Mouse (Mus musculus) hindbrain, embryonic 16.5 days (tissue): ENCODE results near the gene Kcne1. TPM values are rescaled to one million over a fixed set of nuclear protein-coding genes. Genes with fewer than 3 reads are reported as not detected.

Experiments used
- ATAC-seq: fragments of 200-750 bp; cut with Nextera tagmentation; 2 replicates; pipeline ENCODE4 v1.8.0; 2017; ENCODE audit warnings: moderate TSS enrichment, moderate library complexity
- H3K27ac ChIP-seq: fragments of 300-500 bp; sonication (generic); 2 replicates; pipeline ENCODE4 v1.5.1; 2014; ENCODE audit warnings: low read depth, mild to moderate bottlenecking, control low read depth, low read length, moderate library complexity
- H3K27me3 ChIP-seq: fragments of 300-500 bp; sonication (generic); replicated peaks from 2 replicates; pipeline ENCODE4 v1.6.1; 2014; ENCODE audit warnings: low read length; ENCODE audit not compliant: control insufficient read depth, insufficient read depth
- H3K36me3 ChIP-seq: fragments of 300-500 bp; sonication (generic); 2 replicates; pipeline ENCODE4 v1.6.1; 2014; ENCODE audit warnings: mild to moderate bottlenecking, low read length, moderate library complexity, mixed read lengths; ENCODE audit not compliant: control insufficient read depth, insufficient read depth
- H3K4me1 ChIP-seq: fragments of 300-500 bp; sonication (generic); 2 replicates; pipeline ENCODE4 v1.6.1; 2014; ENCODE audit warnings: low read depth, low read length; ENCODE audit not compliant: control insufficient read depth, insufficient read depth
- H3K4me2 ChIP-seq: fragments of 300-500 bp; sonication (generic); 2 replicates; pipeline ENCODE4 v1.6.1; 2014; ENCODE audit warnings: mild to moderate bottlenecking, low read length, control low read depth, moderate library complexity
- H3K4me3 ChIP-seq: fragments of 300-500 bp; sonication (generic); 2 replicates; pipeline ENCODE4 v1.5.1; 2014; ENCODE audit warnings: mild to moderate bottlenecking, low read length, control low read depth, moderate library complexity
- H3K9ac ChIP-seq: fragments of 300-500 bp; sonication (generic); 2 replicates; pipeline ENCODE4 v1.6.1; 2014; ENCODE audit warnings: low read depth, mild to moderate bottlenecking, control low read depth, low read length, moderate library complexity
- H3K9me3 ChIP-seq: fragments of 300-500 bp; sonication (generic); 2 replicates; pipeline ENCODE4 v1.6.1; 2014; ENCODE audit warnings: mild to moderate bottlenecking, low read length, moderate library complexity; ENCODE audit not compliant: control insufficient read depth
- WGBS: fragments of 180-500 bp; shearing (Covaris S2); extraction: QIAGEN DNeasy Blood & Tissue Kit; methylation state at CpG from one replicate; pipeline ENCODE4 v1.1.7; 2014; 5-methylcytosine and 5-hydroxymethylcytosine counted together
- polyA plus RNA-seq: library from polyadenylated mRNA; unstranded; fragments of >200 nt; fragmentation: Nextera tagmentation; extraction: Ambion mirVana; gene quantifications from 2 replicates; pipeline ENCODE4 v1.2.1, GENCODE M21; 2015

The Kcne1 gene
- polyA plus RNA-seq, 1 experiment from 2014 or later: 0.28 TPM

GRCm38 (mm10) chr16:92348941-92349340 is 10.3 kb downstream of the Kcne1 start:
- H3K4me2 ChIP-seq: peak overlapping the region; percentile 25
- H3K9me3 ChIP-seq: no peaks in the 10 kb centered on the region
- H3K27ac ChIP-seq: no peak overlapping the region
- 64% methylated on average over 12 of the region's 12 CpGs for WGBS
- H3K4me3 ChIP-seq: no peak overlapping the region
- H3K27me3 ChIP-seq: no peaks in the 10 kb centered on the region
- peaks cover 5% of the 10 kb centered on the region for H3K4me1 ChIP-seq
- ATAC-seq: peak; percentile 84
- no peaks in the 10 kb centered on the region for H3K36me3 ChIP-seq
- no peak overlapping the region; the same call in 1 of the 2 replicates for H3K9ac ChIP-seq

- Histone ChIP-seq H3K9ac (no peak overlapping the region), H3K36me3 (no peaks in the 10 kb centered on the region), H3K27me3 (no peaks in the 10 kb centered on the region), H3K9me3 (no peaks in the 10 kb centered on the region), H3K4me3 (no peak overlapping the region), H3K4me1 (peaks cover 5% of the 10 kb centered on the region), H3K4me2 (no peak overlapping the region), H3K27ac (no peak overlapping the region)
- 0 out of 2 replicates have a peak, but pooled peaks have one; percentile 72 for ATAC-seq
- 42% methylated on average over 13 of the region's 13 CpGs for WGBS
Observed at GRCm38 (mm10) chr16:92346297-92346916, 12.9 kb downstream of the Kcne1 start.

GRCm38 (mm10) chr16:92345177-92345576 is 14.1 kb downstream of the Kcne1 start:
- Histone ChIP-seq H3K9me3 (no peaks in the 10 kb centered on the region), H3K36me3 (no peaks in the 10 kb centered on the region), H3K4me2 (no peak overlapping the region), H3K9ac (no peak overlapping the region), H3K27me3 (no peaks in the 10 kb centered on the region), H3K4me3 (no peak overlapping the region), H3K4me1 (peaks cover 9% of the 10 kb centered on the region), H3K27ac (no peak overlapping the region)
- no peak for ATAC-seq
- WGBS: 71% methylated on average over 11 of the region's 11 CpGs

- Histone ChIP-seq H3K27ac (no peak overlapping the region), H3K9me3 (no peaks in the 10 kb centered on the region), H3K36me3 (no peaks in the 10 kb centered on the region), H3K9ac (peak overlapping the region; percentile 50), H3K4me2 (peak overlapping the region; percentile 56), H3K27me3 (no peaks in the 10 kb centered on the region), H3K4me1 (peaks cover 4% of the 10 kb centered on the region), H3K4me3 (peak overlapping the region; percentile 29)
- WGBS: 26% methylated on average over 27 of the region's 27 CpGs
- peak; percentile 79 for ATAC-seq
Observed at GRCm38 (mm10) chr16:92340612-92341511, 18.4 kb downstream of the Kcne1 start.

- peak; percentile 48; the same call in 1 of the 2 replicates for ATAC-seq
- H3K27me3 ChIP-seq: no peaks in the 10 kb centered on the region
- no peak overlapping the region for H3K4me3 ChIP-seq
- no peaks in the 10 kb centered on the region for H3K36me3 ChIP-seq
- WGBS: 5% methylated on average over 9 of the region's 9 CpGs
- H3K9me3 ChIP-seq: no peaks in the 10 kb centered on the region
- H3K9ac ChIP-seq: no peak overlapping the region
- H3K4me2 ChIP-seq: peak overlapping the region; percentile 25; the same call in 1 of the 2 replicates
- H3K27ac ChIP-seq: no peak overlapping the region
- H3K4me1 ChIP-seq: peaks cover 3% of the 10 kb centered on the region
Observed at GRCm38 (mm10) chr16:92336280-92336679, 23.0 kb downstream of the Kcne1 start.

GRCm38 (mm10) chr16:92334600-92334999 is 24.7 kb downstream of the Kcne1 start:
- Histone ChIP-seq H3K9me3 (no peaks in the 10 kb centered on the region), H3K27ac (no peak overlapping the region), H3K9ac (no peak overlapping the region), H3K27me3 (no peaks in the 10 kb centered on the region), H3K4me1 (no peaks in the 10 kb centered on the region), H3K4me3 (no peak overlapping the region), H3K36me3 (no peaks in the 10 kb centered on the region), H3K4me2 (no peak overlapping the region)
- WGBS: 58% methylated on average over 9 of the region's 9 CpGs
- no peak for ATAC-seq

GRCm38 (mm10) chr16:92330966-92331365 is 28.3 kb downstream of the Kcne1 start:
- no peak for ATAC-seq
- H3K36me3 ChIP-seq: no peaks in the 10 kb centered on the region
- H3K9ac ChIP-seq: no peak overlapping the region
- no peak overlapping the region for H3K4me3 ChIP-seq
- H3K9me3 ChIP-seq: no peaks in the 10 kb centered on the region
- no peaks in the 10 kb centered on the region for H3K27me3 ChIP-seq
- no peak overlapping the region for H3K4me2 ChIP-seq
- WGBS: 84% methylated on average over 5 of the region's 5 CpGs
- H3K27ac ChIP-seq: no peak overlapping the region
- no peaks in the 10 kb centered on the region for H3K4me1 ChIP-seq

- no peak overlapping the region for H3K4me2 ChIP-seq
- H3K9me3 ChIP-seq: no peaks in the 10 kb centered on the region
- ATAC-seq: no peak
- no peak overlapping the region for H3K4me3 ChIP-seq
- H3K27ac ChIP-seq: no peak overlapping the region
- no peaks in the 10 kb centered on the region for H3K36me3 ChIP-seq
- 91% methylated on average over 10 of the region's 10 CpGs for WGBS
- H3K4me1 ChIP-seq: no peaks in the 10 kb centered on the region
- no peak overlapping the region for H3K9ac ChIP-seq
- no peaks in the 10 kb centered on the region for H3K27me3 ChIP-seq
Observed at GRCm38 (mm10) chr16:92327911-92328310, 31.4 kb downstream of the Kcne1 start.

GRCm38 (mm10) chr16:92325062-92325406 is 34.2 kb downstream of the Kcne1 start:
- no peak overlapping the region for H3K27ac ChIP-seq
- ATAC-seq: no peak
- no peaks in the 10 kb centered on the region for H3K27me3 ChIP-seq

More at GRCm38 (mm10) chr16:92325062-92325406, 34.2 kb downstream of the Kcne1 start:
- H3K4me1 ChIP-seq: no peaks in the 10 kb centered on the region
- no peak overlapping the region for H3K9ac ChIP-seq
- H3K4me2 ChIP-seq: no peak overlapping the region
- no peaks in the 10 kb centered on the region for H3K9me3 ChIP-seq
- no peaks in the 10 kb centered on the region for H3K36me3 ChIP-seq
- 28% methylated on average over 1 of the region's 1 CpGs for WGBS
- H3K4me3 ChIP-seq: no peak overlapping the region
